Mouse (Mus musculus) brain, embryonic 14.5 days (tissue): ENCODE measurements at regions not wholly inside any gene's neighbourhood (a gene's known extent, or its start where the extent isn't known, plus 50 kb on each side); places are given as distances from the start of the nearest gene placed in this dataset.

ENCODE experiments used
- DNase-seq: peaks from one replicate; pipeline ENCODE4 v3.0.0-alpha.2; 2011; ENCODE audit warnings: low read depth
- CTCF ChIP-seq: fragments of 200-500 bp; IDR thresholded peaks from 2 replicates; pipeline ENCODE4 v1.5.1; 2012; ENCODE audit warnings: inconsistent platforms, mild to moderate bottlenecking, moderate library complexity, borderline replicate concordance; ENCODE audit not compliant: insufficient read depth, insufficient read length; ENCODE audit errors: extremely low read depth
- POLR2A ChIP-seq: fragments of 200-500 bp; IDR thresholded peaks from 2 replicates; pipeline ENCODE4 v1.6.1; 2012; ENCODE audit warnings: mild to moderate bottlenecking, inconsistent platforms, borderline replicate concordance; ENCODE audit not compliant: poor library complexity, insufficient read depth, insufficient read length, severe bottlenecking; ENCODE audit errors: extremely low read depth

GRCm38 (mm10) chr9:17294327-17294726, 793.2 kb upstream of the Fat3 start:
- DNase-seq, result no peak
- TF ChIP-seq POLR2A (no peak), CTCF (no peak)

- TF ChIP-seq POLR2A, result no peak
- no peak for TF ChIP-seq CTCF
- DNase-seq, result peak; percentile 55
Measured at GRCm38 (mm10) chr9:17288790-17289596, 787.9 kb upstream of the Fat3 start.

GRCm38 (mm10) chr9:17279334-17279990, 778.4 kb upstream of the Fat3 start:
- TF ChIP-seq POLR2A (no peak), CTCF (no peak)
- peak; percentile 52 for DNase-seq

GRCm38 (mm10) chr9:17272616-17273015, 771.5 kb upstream of the Fat3 start:
- TF ChIP-seq POLR2A (no peak), CTCF (no peak)
- DNase-seq, result no peak

- TF ChIP-seq POLR2A (no peak), CTCF (peak; percentile 34; the same call in 1 of the 2 replicates)
Measured at GRCm38 (mm10) chr9:17269624-17270023, 768.5 kb upstream of the Fat3 start.

GRCm38 (mm10) chr9:17257148-17257547, 756.1 kb upstream of the Fat3 start:
- no peak for TF ChIP-seq CTCF
- TF ChIP-seq POLR2A, result no peak
- DNase-seq, result peak; percentile 56

More at GRCm38 (mm10) chr9:17269624-17270023, 768.5 kb upstream of the Fat3 start:
- peak; percentile 81 for DNase-seq

GRCm38 (mm10) chr9:17227091-17227481, 726.0 kb upstream of the Fat3 start:
- DNase-seq, result no peak
- TF ChIP-seq POLR2A, result no peak
- TF ChIP-seq CTCF, result no peak

GRCm38 (mm10) chr9:17226475-17227090, 725.5 kb upstream of the Fat3 start:
- no peak for DNase-seq
- TF ChIP-seq CTCF (no peak), POLR2A (no peak)

GRCm38 (mm10) chr9:17195339-17195738, 694.3 kb upstream of the Fat3 start:
- TF ChIP-seq POLR2A, result no peak
- TF ChIP-seq CTCF, result no peak
- no peak for DNase-seq

- peak; percentile 16 for DNase-seq
- TF ChIP-seq POLR2A, result no peak
Measured at GRCm38 (mm10) chr9:17189552-17189951, 688.5 kb upstream of the Fat3 start.

- peak; percentile 35 for DNase-seq
Measured at GRCm38 (mm10) chr9:17168193-17168592, 667.1 kb upstream of the Fat3 start.

More at GRCm38 (mm10) chr9:17168193-17168592, 667.1 kb upstream of the Fat3 start:
- TF ChIP-seq POLR2A (no peak), CTCF (no peak)
